Mouse (Mus musculus) cerebellum, postnatal 4 days (tissue): ENCODE results near the gene Gm10337.

Experiments
- DNase-seq, 2 experiments: peaks; one replicate each; pipeline ENCODE4 v3.0.0; 2022; ENCODE audit warnings: low spot score in 2 of 2, mixed read lengths in 1 of 2

Gm10337 gene

DNA sequence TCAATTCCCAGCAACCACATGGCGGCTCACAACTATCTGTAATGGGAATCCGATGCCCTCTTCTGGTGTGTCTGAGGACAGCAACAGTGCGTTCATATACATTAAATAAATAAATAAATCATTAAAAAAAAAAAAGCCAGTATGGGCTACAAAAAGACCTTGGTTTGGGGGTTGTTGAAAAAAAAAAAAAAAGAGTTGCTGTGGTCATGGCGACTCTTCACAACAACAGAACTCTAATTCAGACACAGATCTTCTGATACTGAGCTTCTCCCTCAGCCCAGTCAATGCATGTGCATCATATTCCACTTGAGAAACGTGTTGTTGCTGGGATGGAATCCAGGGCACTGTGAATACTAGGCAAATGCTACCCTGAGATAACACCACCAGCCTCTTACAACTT lies 49.1 kb downstream of the Gm10337 start:
- DNase-seq = no peak
